Comparison of ENCODE assay signal across 12 mouse cellular contexts in genomic region chr3:28531294-28531956, GRCm38 (mm10).
DNase-seq lines count a peak whose midpoint lies in the region; ATAC-seq lines count a peak whose summit lies in the region.
"Had no signal": no experiment of that assay in that cellular context is flagged by ENCODE, and none has a peak within 500 bp of the region (broad histone marks: within the 10 kb centered on the region; RNA-seq: fewer than 3 reads in every experiment).

No protein-coding gene starts in this region.

- no peak overlapping the region for H3K4me3 ChIP-seq in embryonic facial prominence, embryonic 11.5 days (ENCODE audit: low read depth, low read length)
- no peak overlapping the region for H3K4me3 ChIP-seq in midbrain, embryonic 16.5 days (ENCODE audit: low read depth, low read length)

- WGBS in embryonic facial prominence, embryonic 11.5 days, result 74% methylated on average over 15 of the region's 15 CpGs
- WGBS in midbrain, embryonic 16.5 days, result 73% methylated on average over 15 of the region's 15 CpGs

- peak; percentile 42 to 65 for DNase-seq in left cerebral cortex, adult 18-20 months (ENCODE audit: low spot score in 2 of 2)
- no peak for DNase-seq in left cerebral cortex, adult 11 months (ENCODE audit: low spot score)
- peak; percentile 17 for DNase-seq in NIH3T3 (ENCODE audit: low read depth)
- peak; percentile 25 for DNase-seq in embryonic facial prominence, embryonic 11.5 days (ENCODE audit: low spot score)
- no peak for DNase-seq in adrenal gland, postnatal 25 days
- no peak for DNase-seq in lung, adult 18-20 months
- DNase-seq: adrenal gland, postnatal 10 days; cerebellum, adult 9-10 months; kidney, adult 9 months had no signal

- ATAC-seq in embryonic facial prominence, embryonic 11.5 days (replicated peaks; ENCODE audit: insufficient number of reproducible peaks, low FRiP score, low TSS enrichment, low read depth), result no peak
- ATAC-seq in midbrain, embryonic 16.5 days, result peak; percentile 64; the same call in 1 of the 2 replicates
- ATAC-seq: lung, postnatal 0 days had no signal

- no peaks in the 10 kb centered on the region for H3K36me3 ChIP-seq in embryonic facial prominence, embryonic 11.5 days (replicated peaks; ENCODE audit: control insufficient read depth, insufficient read depth, low read depth, low read length)
- peaks cover 2% of the 10 kb centered on the region; the same call in 1 of the 2 replicates for H3K36me3 ChIP-seq in midbrain, embryonic 16.5 days (ENCODE audit: control insufficient read depth, insufficient read depth, low read length)

- H3K4me2 ChIP-seq in embryonic facial prominence, embryonic 11.5 days (ENCODE audit: low read depth, low read length), result no peak overlapping the region
- no peak overlapping the region for H3K4me2 ChIP-seq in midbrain, embryonic 16.5 days (ENCODE audit: low read length)
- H3K4me2 ChIP-seq: heart, embryonic 11.5 days had no signal

- no peak overlapping the region for H3K27ac ChIP-seq in embryonic facial prominence, embryonic 11.5 days (replicated peaks; ENCODE audit: low read depth, low read length)
- no peak overlapping the region for H3K27ac ChIP-seq in midbrain, embryonic 16.5 days (ENCODE audit: low read length)

- H3K9me3 ChIP-seq in embryonic facial prominence, embryonic 11.5 days (replicated peaks; ENCODE audit: control insufficient read depth, low read length), result no peaks in the 10 kb centered on the region
- no peaks in the 10 kb centered on the region for H3K9me3 ChIP-seq in midbrain, embryonic 16.5 days (replicated peaks; ENCODE audit: control insufficient read depth, low read length, poor library complexity, severe bottlenecking)

- no peaks in the 10 kb centered on the region for H3K4me1 ChIP-seq in embryonic facial prominence, embryonic 11.5 days (ENCODE audit: control insufficient read depth, insufficient read depth, low read length)
- no peaks in the 10 kb centered on the region for H3K4me1 ChIP-seq in midbrain, embryonic 16.5 days (ENCODE audit: control insufficient read depth, insufficient read depth, low read length)

- H3K27me3 ChIP-seq in embryonic facial prominence, embryonic 11.5 days (ENCODE audit: control insufficient read depth, insufficient read depth, low read length), result no peaks in the 10 kb centered on the region
- no peaks in the 10 kb centered on the region for H3K27me3 ChIP-seq in midbrain, embryonic 16.5 days (ENCODE audit: control insufficient read depth, insufficient read depth, low read depth, low read length)

- no peak overlapping the region for H3K9ac ChIP-seq in embryonic facial prominence, embryonic 11.5 days (replicated peaks; ENCODE audit: low read length)
- no peak overlapping the region for H3K9ac ChIP-seq in midbrain, embryonic 16.5 days (ENCODE audit: low read depth, low read length)

Comparison
In these comparisons a context has a peak if more than half of its experiments do, and no peak if none do; other contexts are left out.
1. DNase-seq: peak in left cerebral cortex, adult 18-20 months (2 of 2), NIH3T3 (single experiment) and embryonic facial prominence, embryonic 11.5 days (single experiment); none in left cerebral cortex, adult 11 months (single experiment), adrenal gland, postnatal 25 days (single experiment) and lung, adult 18-20 months (0 of 2).